Mouse (Mus musculus) kidney, adult 11 months (tissue): Measurements from ENCODE around the gene Tbx4.

ENCODE experiments used
- DNase-seq: peaks from one replicate; pipeline ENCODE4 v3.0.0; 2022

Tbx4 gene

GRCm38 (mm10) chr11:85857997-85858698 is 28.1 kb upstream of the Tbx4 start:
- no peak for DNase-seq

GRCm38 (mm10) chr11:85864363-85864762 is 21.9 kb upstream of the Tbx4 start:
- no peak for DNase-seq

- DNase-seq, result no peak
Measured at GRCm38 (mm10) chr11:85876059-85876788, 10.0 kb upstream of the Tbx4 start.

DNA sequence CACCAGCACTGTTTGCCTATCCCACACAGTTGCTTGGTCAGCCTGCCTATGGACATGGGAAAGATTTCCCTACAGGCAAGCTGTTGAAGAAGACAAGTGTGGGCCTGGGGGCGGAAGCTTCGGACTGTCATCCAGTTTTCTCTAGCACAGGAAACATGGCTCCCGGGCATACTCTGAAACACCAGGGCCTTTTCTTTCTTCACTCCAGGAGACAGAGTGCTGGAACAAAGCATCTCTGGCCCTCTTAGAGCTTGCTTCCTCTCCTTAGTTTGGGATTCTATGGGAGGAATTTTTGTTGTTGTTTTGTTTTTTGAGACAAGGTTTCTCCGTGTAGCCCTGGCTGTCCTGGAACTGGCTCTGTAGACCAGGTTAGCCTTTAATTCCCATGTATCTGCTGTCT is 1.7 kb upstream of the Tbx4 start:
- DNase-seq, result no peak

DNA sequence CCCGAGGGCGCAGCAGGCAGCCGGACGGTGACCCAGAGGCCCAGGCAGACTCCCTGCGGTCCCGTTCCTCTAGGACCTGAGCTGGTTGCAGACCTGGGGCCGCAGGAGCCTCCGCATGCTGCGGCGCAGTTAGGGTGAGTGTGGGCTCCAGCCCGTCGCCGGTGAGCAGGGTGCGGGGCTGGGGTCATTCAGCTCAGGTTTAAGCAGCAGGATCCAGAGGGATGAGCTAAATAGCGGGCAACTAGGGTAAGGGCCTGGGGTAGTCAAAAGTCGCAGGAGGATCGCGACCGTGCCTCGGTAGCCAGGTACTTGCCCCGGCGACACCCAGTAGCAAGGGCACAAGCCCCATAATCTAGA is 185 bp downstream of the Tbx4 start:
- no peak for DNase-seq

- no peak for DNase-seq
Measured at GRCm38 (mm10) chr11:85887273-85887672, 1.1 kb downstream of the Tbx4 start.

DNA sequence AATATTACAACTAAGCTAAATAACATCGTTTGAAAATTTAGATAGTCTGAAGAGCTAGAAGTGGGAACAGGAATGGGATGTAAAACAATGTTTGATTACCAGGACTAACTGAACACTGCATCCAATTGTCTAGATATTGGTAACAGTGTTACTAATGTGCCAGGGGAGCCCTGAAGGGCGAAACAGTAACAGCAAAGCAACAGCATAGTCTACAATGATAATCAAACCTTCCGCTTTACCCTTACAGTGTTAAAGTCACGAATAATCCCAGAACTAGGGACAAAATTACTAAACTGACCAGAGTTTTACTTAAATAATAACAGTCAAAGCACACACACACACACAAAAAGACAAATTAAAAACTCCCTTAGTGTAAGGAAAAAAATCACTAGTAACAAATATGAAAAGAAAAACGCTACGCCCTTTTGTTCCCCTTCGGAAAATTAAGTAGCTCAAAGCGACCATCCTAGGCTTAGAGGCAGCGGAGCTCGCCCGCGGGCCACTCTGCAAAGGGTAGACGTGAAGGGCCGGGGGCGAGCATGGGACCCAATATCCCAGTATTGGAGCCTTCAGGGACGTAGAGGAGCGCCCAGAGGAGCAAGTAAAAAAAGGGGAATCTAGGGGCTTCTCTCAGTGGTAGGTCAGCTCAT is 1.7 kb downstream of the Tbx4 start:
- DNase-seq, result no peak

DNA sequence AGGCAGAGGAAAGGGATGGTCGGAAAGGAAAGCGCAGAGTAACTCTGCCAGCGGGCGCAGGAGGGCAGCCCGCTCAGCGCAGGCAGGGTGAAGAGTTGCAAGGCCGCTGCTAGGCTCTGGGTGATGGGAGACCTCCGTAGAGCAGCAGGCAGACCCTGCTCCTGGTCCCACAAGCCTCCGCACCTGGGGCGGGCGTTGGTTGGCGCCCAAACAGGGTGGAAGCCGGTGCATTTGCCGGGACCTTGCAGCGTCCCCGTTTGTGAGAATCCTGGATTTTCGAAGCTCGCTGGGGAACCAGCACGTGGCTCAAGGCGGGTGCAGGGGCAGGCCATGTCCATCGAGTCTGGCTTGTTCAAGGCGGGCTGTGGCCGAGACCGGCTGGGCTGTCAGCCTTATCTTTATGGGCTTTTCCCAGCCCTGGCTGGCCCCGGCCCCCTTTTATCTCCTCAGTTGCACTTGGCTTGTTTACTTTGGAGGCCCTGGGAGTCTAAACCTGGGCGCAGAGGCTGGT is 2.3 kb downstream of the Tbx4 start:
- DNase-seq, result no peak

DNA sequence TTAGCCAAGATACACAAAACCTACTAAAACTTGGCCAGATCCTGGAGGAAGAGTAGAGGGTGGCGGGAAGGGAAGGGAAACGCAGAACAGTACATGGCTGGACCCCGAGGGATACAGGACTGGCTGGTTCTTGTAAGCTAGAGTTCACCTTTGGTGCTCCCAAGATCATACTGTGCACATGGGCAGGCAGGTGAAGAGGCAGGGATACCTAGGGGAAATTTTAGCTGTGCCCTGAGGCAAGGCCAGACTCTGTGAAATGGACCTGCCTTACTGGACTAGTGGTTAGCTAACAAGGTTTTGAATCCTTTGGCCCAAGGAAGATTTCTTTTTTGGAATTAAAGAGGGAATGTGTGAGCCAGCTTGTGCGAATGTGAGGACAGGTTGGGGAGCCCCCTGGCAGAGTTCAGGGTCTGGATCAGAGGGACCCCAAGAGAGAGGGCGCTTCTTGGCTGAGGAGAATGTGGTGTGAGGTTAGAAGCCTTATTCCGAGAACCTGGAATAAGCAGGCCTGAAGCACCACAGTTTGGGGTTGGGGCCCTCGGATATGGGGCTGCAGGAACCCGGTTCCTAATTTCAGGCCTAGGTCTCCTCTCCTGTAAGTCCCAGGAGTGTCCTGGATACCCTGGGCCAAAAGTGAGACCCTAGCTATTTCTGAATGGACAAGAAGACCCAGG is 3.0 kb downstream of the Tbx4 start:
- DNase-seq, result no peak

DNA sequence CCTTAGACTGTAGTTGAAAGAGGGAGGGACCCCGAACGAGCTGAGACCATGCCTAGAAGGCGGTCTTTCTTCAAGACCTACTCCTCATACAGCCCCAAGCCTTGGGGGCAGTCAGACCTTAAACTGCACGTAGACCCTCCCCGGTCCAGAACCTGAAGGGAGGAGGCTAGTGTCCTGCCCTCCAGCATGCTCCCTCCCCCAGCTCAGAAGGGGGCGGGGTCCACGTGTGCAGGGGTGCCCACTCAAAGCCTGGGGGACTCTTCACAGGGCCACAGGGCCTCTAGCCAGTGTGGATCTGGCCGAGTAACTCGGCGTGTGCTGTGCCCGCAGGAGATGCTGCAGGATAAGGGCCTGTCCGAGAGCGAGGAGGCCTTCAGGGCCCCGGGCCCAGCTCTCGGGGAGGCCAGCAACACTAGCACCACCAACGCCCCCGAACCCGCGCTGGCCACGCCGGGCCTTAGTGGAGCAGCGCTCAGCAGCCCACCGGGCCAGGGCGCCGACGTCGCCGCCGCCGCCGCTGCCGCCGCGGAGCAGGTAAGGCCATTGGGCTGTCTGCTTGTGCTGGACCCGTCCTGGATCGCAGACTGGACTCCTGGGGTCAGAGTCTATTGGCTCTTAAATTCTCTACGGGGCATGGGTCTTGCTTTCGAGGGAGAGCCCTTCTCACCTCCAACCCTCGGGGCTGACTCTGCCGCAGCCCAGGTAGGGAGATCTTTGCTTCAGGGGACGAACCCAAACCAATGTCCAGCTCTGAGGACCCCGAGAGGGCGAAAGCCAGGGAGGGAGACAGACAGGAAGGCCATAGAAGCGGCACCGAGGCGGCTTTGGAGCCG is 3.7 kb downstream of the Tbx4 start:
- DNase-seq, result no peak

DNA sequence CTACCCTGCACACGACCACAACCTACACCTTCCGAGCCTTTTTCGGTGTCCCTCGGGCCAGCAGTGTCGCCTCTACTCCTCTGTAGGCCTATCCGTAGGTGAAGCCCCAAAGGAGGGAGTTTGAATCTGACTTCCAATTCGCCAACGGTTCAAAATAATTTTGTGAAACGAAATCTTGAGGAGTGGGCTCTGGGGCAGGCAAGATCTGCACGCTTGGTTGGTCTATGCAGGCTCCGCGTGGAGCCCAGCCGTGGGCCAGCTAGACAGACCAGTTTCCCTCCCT is 4.3 kb downstream of the Tbx4 start:
- DNase-seq, result no peak

DNA sequence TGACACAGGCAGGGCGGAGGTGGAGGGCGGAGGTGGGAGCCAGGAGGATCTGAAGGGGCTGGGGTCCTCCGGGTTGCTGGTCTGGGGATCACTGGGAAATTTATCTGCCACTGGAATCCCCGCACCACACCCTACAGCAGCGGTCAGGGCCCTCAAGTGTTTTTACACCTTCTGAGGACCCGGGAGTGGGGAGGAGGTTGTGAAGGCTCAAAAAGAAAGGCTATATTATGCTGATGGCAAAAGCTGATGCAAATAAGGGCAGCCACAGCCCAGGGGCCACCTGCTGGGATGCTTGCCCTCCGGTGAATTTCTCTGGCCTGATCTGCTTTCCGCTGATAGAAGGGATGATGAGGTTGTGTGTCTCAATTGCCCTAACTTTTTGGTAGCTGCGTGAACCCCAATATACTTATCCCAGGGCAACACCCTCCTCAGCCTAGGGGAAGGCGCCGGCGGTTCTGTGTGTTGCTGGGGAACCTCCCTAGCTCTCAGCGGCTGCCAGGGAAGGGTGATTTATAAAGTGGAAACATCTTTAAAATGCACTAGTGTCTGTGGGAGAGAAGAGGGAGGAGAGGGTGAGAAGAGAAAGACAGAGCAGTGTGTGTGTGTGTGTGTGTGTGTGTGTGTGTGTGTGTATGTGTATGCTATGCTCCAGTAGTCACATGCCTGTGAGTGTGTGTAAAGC is 4.9 kb downstream of the Tbx4 start:
- no peak for DNase-seq

- no peak for DNase-seq
Measured at GRCm38 (mm10) chr11:85891692-85892040, 5.4 kb downstream of the Tbx4 start.

DNA sequence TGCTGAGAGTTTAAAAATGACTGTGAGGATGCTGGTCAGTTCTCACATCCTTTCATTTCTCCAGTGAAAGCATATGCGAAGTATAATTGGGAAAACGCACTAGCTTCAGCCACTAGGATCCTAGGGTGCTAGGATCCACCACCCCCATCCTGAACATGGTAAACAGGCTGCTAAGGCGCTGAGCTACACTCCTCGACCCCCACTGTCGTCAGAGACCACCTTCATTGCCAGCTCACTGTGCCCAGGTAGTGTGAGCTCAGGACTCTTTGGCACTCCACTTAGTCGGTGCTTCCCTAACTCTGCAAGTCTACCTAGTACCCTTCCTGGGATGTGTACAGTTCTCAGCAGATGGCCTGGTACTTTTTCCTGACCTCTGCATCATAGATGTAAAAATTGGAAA is 6.5 kb downstream of the Tbx4 start:
- no peak for DNase-seq

GRCm38 (mm10) chr11:85893400-85894135 is 7.3 kb downstream of the Tbx4 start:
- no peak for DNase-seq

GRCm38 (mm10) chr11:85894136-85894530 is 7.9 kb downstream of the Tbx4 start:
- DNase-seq, result no peak

- no peak for DNase-seq
Measured at GRCm38 (mm10) chr11:85894731-85895545, 8.7 kb downstream of the Tbx4 start.

DNA sequence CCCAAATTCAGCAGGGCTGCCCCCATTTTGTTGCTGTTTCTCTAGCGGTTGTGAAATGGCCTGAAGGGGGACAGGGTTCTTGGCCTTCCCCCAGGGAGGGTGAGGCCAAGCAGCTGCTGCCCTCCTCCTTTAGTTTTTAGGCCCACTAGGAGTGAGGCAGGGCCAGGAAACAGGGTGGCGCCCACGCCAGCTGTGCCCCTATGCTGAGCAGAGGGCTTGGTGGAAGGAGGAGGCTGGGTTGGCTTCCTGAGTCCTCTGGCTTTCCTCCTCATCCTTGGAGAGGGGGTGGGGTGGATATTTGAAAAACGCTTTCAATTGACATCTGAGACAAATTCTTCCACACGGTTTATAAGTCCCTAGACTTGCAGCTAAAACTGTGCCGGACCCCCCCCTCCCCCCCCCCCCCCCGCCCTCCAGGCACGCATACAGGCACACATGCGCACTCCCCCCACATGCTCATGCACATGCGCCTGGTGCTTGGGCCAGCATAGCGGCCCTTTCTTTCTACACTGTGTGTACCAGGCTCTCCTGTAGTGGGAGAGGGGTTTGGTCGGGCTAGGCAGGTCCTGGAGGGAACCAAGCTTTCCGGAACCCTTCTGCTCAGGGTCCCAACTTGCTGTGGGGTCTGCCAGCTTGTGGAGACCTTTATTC is 10.2 kb downstream of the Tbx4 start:
- no peak for DNase-seq

DNA sequence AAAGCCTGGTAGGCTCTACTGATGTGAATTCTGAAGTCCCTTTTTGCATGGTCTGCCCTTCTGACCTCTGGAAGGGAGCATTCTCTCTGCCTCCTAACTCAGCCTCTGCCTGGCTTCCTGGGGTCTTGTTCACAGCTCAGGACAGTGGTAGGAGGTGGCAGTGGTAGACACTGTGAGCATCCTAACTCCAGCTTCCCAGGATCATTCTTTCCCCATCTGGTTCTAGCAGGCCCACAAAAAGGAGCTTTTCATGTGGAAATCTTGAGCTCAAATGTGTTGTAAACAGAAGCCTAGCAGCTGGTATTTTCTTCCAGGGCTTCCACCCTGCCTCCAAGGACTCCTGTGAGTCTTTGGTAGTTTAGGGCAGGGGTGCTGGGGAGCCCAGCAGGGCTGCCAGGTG is 14.1 kb downstream of the Tbx4 start:
- DNase-seq, result no peak

DNA sequence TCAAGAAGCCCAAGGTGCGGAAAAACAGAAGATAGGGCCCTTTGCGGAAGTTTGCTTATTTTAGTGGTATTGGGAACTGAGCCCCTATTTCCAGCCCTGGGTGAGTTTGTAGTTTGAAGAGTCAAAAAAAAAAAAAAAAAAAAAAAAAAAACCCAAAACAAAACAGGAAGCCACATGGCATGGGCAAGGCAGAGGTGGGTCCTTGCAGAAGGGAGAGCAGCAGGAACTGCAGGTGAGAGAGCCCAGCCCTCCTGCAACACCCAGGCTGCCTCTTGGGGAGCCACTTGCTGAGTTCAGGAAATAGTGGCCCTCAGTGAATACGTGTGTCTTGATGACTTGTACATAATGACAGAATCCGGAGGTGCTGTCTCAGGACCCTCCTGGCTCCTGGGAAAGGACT is 23.3 kb downstream of the Tbx4 start:
- DNase-seq, result no peak
